Mouse (Mus musculus) gastrocnemius, adult 2 months (tissue): ENCODE data around the gene Map2k4. TPM values are rescaled to one million over a fixed set of nuclear protein-coding genes. Genes with fewer than 3 reads are reported as not detected.
A peak's percentile ranks its signal among the peaks of the same experiment; 100 is the strongest.

ENCODE experiments used
- DNase-seq: peaks from one replicate; pipeline ENCODE4 v3.0.0; 2022
- H3K27ac ChIP-seq: fragments of 200-600 bp; 2 replicates; pipeline ENCODE4 v1.8.1; 2022; ENCODE audit warnings: mild to moderate bottlenecking
- H3K4me3 ChIP-seq: fragments of 200-600 bp; 2 replicates; pipeline ENCODE4 v1.8.1; 2022; ENCODE audit warnings: mild to moderate bottlenecking, moderate library complexity
- CTCF ChIP-seq: fragments of 200-600 bp; IDR thresholded peaks from 2 replicates; pipeline ENCODE4 v1.8.1; 2022; ENCODE audit warnings: antibody characterized with exemption, mild to moderate bottlenecking, moderate library complexity
- intact Hi-C: fragments of 180-260 bp; cut with DNase I; formaldehyde crosslinking; loops from one replicate; pipeline ENCODE4 v1.15.1; 2025
- long read RNA-seq, 2 experiments: library from polyadenylated mRNA; stranded (forward); transcript quantifications; one replicate each; pipeline ENCODE4 v2.0.0; 2021
- total RNA-seq, 2 experiments: library from RNA; stranded (reverse); gene quantifications; 2 replicates each; pipeline ENCODE4 v1.2.3; 2021

Map2k4 gene
- 10 to 100 TPM; 61.3 to 77.9 TPM for total RNA-seq
- long read RNA-seq, experiment 1, transcript Map2k4-201 (11 exons, 3,695 nt): major isoform, 27 of 44 reads
- long read RNA-seq, experiment 1, partial matches to known transcripts: 6 of 44 reads
- long read RNA-seq, experiment 1, other reads (novel, unspliced or antisense): 11 of 44 reads
- long read RNA-seq, experiment 2, transcript Map2k4-201 (11 exons, 3,695 nt): major isoform, 17 of 38 reads
- long read RNA-seq, experiment 2, partial matches to known transcripts: 4 of 38 reads
- long read RNA-seq, experiment 2, other reads (novel, unspliced or antisense): 17 of 38 reads

GRCm38 (mm10) chr11:65788154-65788553 is at the start of gene Map2k4:
Gene Map2k4 (minus strand): TSS chr11:65788297.
- H3K27ac ChIP-seq: peak within 1 kb of the TSS; percentile 96
- DNase-seq: peak; percentile 95
- intact Hi-C loops: loop anchor here (5.0 kb wide), 1 partner anchor 61 kb away; no protein-coding TSS in a partner anchor
- TF ChIP-seq CTCF: peak; percentile 3; the same call in 1 of the 2 replicates
- H3K4me3 ChIP-seq: peak within 1 kb of the TSS; percentile 95

DNA sequence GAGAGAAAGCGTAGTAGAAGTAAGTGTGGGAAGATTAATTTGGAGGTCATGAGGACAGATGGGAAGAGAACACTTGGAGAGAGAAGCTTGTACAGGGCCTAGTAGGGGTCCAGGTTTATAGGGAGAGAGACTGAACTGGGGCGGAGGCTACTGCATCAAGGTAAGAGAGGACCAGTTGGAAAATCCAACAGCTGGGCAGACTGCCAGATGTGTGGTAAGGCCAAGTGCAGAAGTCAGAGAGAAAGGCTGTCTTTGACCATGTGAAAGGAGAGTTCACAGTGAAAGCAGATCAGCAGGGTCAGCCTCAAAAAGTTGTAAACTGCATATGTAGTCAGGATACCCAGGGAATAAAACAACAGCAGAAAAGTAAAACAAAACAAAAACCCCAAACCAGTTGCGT is 36.5 kb upstream of the Map2k4 start:
- Histone ChIP-seq H3K27ac (no peak overlapping the region), H3K4me3 (no peak overlapping the region)
- intact Hi-C loops: no loop called here
- no peak for TF ChIP-seq CTCF
- no peak for DNase-seq

DNA sequence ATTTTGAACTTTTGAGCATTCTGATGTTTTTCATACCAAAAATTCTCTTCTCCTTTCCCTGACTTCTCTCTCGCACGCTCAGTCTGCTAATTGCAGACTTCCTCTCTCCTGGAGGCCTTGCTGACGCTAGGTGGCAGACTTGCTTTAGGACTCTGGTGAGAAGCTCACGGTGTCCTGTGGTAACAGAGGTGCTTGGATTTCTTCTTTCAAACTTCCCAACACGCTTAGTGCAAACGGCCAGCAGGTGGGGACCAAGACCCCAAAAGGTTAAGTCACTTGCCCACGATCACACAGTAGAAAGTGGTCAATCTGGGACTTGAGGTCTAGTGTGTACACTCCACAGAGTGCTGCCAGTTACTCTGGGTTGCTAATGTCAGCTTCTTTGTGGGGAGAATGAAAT is 32.8 kb upstream of the Map2k4 start:
- peak; percentile 66 for DNase-seq
- intact Hi-C loops: no loop called here
- TF ChIP-seq CTCF: peak; percentile 82
- Histone ChIP-seq H3K4me3 (no peak overlapping the region), H3K27ac (no peak overlapping the region)

- H3K27ac ChIP-seq: no peak overlapping the region
- intact Hi-C loops: no loop called here
Measured at GRCm38 (mm10) chr11:65820280-65820679, 32.2 kb upstream of the Map2k4 start.

DNA sequence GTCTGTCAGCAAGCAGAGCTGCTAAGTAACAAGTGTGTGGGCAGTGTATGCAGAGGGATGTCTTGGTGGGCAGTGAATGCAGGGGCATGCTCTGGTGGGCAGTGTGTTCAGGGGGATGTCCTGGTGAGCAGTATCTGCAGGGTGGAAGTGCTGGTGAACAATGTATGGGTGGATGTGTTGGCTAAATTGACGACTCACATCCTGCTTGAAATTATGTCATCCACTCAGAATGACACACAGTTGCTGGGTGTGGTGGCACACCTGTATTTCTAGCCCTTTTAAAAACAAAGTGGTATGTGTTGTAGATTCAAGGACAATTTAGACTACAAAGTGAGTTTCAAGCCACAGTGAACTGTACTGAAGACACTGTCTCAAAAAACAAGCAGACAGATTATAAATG is 30.1 kb upstream of the Map2k4 start:
- no peak for DNase-seq
- intact Hi-C loops: no loop called here
- H3K4me3 ChIP-seq: no peak overlapping the region
- no peak for TF ChIP-seq CTCF
- no peak overlapping the region for H3K27ac ChIP-seq

More at GRCm38 (mm10) chr11:65820280-65820679, 32.2 kb upstream of the Map2k4 start:
- no peak overlapping the region for H3K4me3 ChIP-seq
- no peak for DNase-seq
- peak; percentile 25 for TF ChIP-seq CTCF

GRCm38 (mm10) chr11:65816237-65816636 is 28.1 kb upstream of the Map2k4 start:
- Histone ChIP-seq H3K4me3 (no peak overlapping the region), H3K27ac (no peak overlapping the region)
- DNase-seq: no peak
- TF ChIP-seq CTCF: no peak
- intact Hi-C loops: no loop called here

DNA sequence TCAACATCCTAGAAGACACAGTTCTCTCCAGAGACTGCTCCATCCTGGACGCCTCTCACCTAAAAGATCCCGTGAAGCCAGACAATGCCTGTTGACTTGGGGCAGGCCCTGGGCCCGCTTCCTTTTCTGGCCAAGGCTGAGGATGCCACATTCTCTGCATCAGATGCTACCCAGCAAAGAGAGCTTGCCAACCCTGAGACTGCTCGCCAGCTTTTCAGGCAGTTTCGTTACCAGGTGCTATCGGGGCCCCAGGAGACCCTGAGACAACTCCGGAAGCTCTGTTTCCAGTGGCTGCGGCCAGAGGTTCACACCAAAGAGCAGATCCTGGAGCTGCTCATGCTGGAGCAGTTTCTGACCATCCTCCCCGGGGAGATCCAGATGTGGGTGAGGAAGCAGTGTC is 26.3 kb upstream of the Map2k4 start:
- Histone ChIP-seq H3K4me3 (no peak overlapping the region), H3K27ac (no peak overlapping the region)
- no peak for TF ChIP-seq CTCF
- no peak for DNase-seq
- intact Hi-C loops: no loop called here

- no peak overlapping the region for H3K4me3 ChIP-seq
- no peak overlapping the region for H3K27ac ChIP-seq
- no peak for DNase-seq
- TF ChIP-seq CTCF: no peak
- intact Hi-C loops: no loop called here
Measured at GRCm38 (mm10) chr11:65812088-65812487, 24.0 kb upstream of the Map2k4 start.

GRCm38 (mm10) chr11:65807601-65808000 is 19.5 kb upstream of the Map2k4 start:
- intact Hi-C loops: no loop called here
- TF ChIP-seq CTCF: no peak
- H3K27ac ChIP-seq: peak overlapping the region; percentile 96
- no peak for DNase-seq
- peak overlapping the region; percentile 92 for H3K4me3 ChIP-seq

- TF ChIP-seq CTCF: no peak
- DNase-seq: peak; percentile 92
- Histone ChIP-seq H3K27ac (peak within 1 kb of the TSS; percentile 96), H3K4me3 (peak within 1 kb of the TSS; percentile 92)
- intact Hi-C loops: no loop called here
Measured at GRCm38 (mm10) chr11:65806909-65807504, 18.9 kb upstream of the Map2k4 start, which contains the start of gene Zkscan6. Gene Zkscan6 (plus strand): TSS chr11:65807175.

DNA sequence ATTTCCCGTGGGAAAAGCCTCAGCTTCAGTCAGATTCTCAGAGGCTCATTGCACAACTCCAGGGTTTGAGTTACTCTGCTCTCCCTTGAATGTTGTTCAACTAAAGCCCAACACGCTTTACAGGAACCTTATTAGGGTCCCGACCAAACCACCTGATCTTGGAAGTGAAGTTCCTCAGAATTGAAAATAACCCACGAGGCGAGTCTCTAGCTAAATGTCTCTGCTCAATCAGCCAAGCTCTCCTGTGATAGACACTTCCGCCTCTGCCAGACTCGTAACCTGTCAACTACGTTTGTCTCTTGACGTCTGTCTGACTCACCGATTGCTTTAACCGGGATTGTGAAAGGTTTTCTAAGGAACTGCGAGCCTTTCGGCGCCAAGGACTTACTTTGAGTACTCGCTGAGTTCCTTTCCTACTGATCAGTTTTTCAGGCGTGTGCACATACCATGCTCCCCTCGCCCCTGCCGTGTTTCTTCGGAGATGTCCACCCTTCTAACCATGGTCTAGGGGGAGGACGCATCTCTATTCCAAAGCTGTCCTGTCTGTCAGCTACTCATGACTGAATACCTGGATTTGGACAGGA is 18.3 kb upstream of the Map2k4 start:
- Histone ChIP-seq H3K27ac (peak overlapping the region; percentile 96), H3K4me3 (peak overlapping the region; percentile 92)
- TF ChIP-seq CTCF: no peak
- intact Hi-C loops: no loop called here
- peak; percentile 47 for DNase-seq

DNA sequence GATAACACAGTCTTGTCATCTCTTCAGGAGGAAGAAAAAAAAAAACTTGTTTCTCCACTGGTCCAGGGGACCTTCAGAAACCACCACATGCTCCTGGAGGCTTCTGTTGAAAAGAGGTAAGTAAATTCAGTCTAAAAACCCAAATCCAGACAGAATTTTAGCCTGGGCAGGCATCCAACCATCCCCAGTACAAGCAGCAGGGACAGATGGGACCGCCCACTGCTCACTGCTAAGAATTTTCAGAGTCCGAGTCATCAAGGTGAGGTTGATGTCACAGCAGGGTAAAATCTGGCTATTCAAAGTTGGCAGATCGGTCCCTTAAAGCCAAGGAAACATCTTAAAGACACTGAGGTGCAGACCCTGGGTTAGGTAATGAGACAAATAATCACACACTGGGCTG is 13.8 kb upstream of the Map2k4 start:
- TF ChIP-seq CTCF: no peak
- H3K27ac ChIP-seq: no peak overlapping the region
- intact Hi-C loops: no loop called here
- no peak overlapping the region for H3K4me3 ChIP-seq
- DNase-seq: no peak

GRCm38 (mm10) chr11:65795896-65796295 is 7.8 kb upstream of the Map2k4 start:
- DNase-seq: no peak
- intact Hi-C loops: no loop called here
- TF ChIP-seq CTCF: no peak

More at GRCm38 (mm10) chr11:65795896-65796295, 7.8 kb upstream of the Map2k4 start:
- no peak overlapping the region for H3K27ac ChIP-seq
- no peak overlapping the region for H3K4me3 ChIP-seq
